Mouse (Mus musculus): Measurements from ENCODE around the gene Tcam1.

Gene Tcam1

GRCm38 (mm10) chr11:106276454-106276853 lies at the start of gene Tcam1:
Gene Tcam1, plus strand, starts transcription at chr11:106276672.
- in situ Hi-C loops (cut with MboI; ENCODE audit: unreplicated experiment in 2 of 2): no loop called here

DNA sequence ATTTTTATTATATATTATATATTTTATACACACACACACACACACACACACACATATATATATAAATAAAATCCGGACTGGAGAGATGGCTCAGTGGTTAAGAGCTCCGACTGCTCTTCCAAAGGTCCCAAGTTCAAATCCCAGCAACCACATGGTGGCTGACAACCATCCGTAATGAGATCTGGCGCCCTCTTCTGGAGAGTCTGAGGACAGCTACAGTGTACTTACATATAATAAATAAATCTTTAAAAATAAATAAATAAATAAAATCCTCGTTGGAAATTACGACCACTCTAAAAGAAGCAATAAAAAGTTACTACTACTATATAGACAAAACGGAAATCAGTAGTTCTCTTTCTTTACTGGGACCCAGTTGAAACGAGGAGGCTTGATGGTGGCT lies 42.5 kb upstream of the Tcam1 start:
- in situ Hi-C loops (cut with MboI; ENCODE audit: unreplicated experiment in 2 of 2): loop anchor here in 1 of 2 experiments (10.0 kb wide), 1 partner anchor 79 kb away; no protein-coding TSS in a partner anchor

- in situ Hi-C loops (cut with MboI; ENCODE audit: unreplicated experiment in 2 of 2): loop anchor here in 1 of 2 experiments (5.0 to 10.0 kb wide), 2 partner anchors 80 to 92 kb away; no protein-coding TSS in a partner anchor
These were observed 29.6 kb upstream of the Tcam1 start for GRCm38 (mm10) chr11:106246834-106247233.

DNA sequence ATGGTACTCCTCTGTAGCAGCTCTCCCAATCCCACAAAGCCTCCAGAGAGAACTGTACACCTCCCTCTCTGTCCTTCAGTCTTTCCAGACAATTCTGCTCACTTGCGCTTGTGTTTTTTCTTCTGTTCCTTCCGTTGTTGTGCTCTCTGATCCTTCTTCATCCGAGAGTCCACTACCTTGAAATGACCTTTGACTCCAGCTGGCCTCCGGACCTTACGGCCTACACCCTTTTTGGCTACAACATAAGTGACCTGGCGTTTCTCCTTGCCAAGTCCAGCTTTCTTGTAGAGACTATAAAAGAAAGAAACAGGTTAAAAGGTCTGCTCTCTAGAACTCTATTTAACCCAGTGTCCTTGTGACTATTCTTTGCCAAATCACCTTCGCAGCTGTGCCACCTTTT lies 27.1 kb upstream of the Tcam1 start:
- in situ Hi-C loops (cut with MboI; ENCODE audit: unreplicated experiment in 2 of 2): loop anchor here in 1 of 2 experiments (5.0 to 10.0 kb wide), 2 partner anchors 78 to 95 kb away; no protein-coding TSS in a partner anchor

GRCm38 (mm10) chr11:106254767-106255166 lies 21.7 kb upstream of the Tcam1 start:
- in situ Hi-C loops (cut with MboI; ENCODE audit: unreplicated experiment in 2 of 2): loop anchor here in 1 of 2 experiments (10.0 kb wide), 1 partner anchor 70 kb away; no protein-coding TSS in a partner anchor

GRCm38 (mm10) chr11:106255174-106255573 lies 21.3 kb upstream of the Tcam1 start:
- in situ Hi-C loops (cut with MboI; ENCODE audit: unreplicated experiment in 2 of 2): loop anchor here in 1 of 2 experiments (10.0 kb wide), 1 partner anchor 70 kb away; no protein-coding TSS in a partner anchor

DNA sequence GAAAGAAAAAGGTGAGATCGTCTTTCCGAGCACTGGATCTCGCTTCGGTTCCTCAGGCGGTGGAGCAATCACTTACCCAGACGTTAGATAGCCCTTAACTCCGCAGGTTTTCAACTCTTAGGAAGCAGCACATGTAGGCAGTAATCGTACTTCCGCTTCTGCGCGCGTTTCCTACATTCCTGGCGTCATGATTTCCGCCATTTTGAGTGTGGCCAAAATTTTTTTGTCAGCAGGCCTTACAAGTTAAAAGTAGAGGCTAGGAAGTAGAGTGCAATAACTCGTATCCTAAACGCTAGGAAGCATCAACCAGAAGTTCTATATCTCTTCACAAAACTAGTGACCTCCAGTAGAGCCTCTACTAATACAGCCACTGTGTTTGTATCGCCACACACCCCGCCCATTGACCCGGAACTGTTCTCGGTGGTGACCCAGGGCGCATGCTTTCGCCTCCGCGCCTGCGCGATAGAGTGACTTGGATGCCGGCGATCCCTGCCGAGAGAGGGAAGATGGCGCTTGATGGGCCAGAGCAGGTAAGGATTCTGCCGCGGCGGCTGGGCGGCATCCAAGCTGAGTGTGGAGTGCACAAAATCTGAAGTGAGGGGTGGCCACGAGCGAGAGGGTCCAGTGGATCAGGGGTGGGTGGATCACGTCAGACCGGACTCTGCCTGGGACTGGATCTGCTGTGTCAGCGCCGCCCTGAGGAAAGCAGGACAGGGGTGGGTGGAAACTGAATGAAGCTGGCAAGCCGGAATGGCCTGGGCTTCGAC lies 20.6 kb upstream of the Tcam1 start, which contains the start of the genes Ftsj3 and Psmc5:
TSS of gene Ftsj3 (minus strand) at position 395 of the 767 bp plus-strand sequence.
TSS of gene Psmc5 (plus strand) at position 470 of the 767 bp plus-strand sequence.
- in situ Hi-C loops (cut with MboI; ENCODE audit: unreplicated experiment in 2 of 2): loop anchor here in 1 of 2 experiments (10.0 kb wide), 1 partner anchor 69 kb away; no protein-coding TSS in a partner anchor

DNA sequence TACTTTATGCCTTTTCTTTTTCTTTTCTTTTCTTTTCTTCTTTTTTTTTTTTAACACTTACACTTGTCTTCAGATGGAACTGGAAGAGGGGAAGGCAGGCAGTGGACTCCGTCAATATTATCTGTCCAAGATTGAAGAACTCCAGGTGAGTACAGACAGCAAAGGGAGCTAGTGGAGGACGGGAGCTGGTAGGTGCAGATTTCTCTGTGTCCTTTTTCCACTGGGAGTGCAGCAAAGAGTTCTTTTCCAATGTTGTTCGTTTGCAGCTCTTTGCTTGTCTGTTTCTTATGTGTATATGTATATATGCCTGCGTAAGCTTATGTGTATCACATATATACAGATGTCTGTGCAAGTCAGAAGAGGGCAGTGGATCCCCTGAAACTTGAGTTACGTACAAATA lies 19.7 kb upstream of the Tcam1 start:
- in situ Hi-C loops (cut with MboI; ENCODE audit: unreplicated experiment in 2 of 2): loop anchor here in 1 of 2 experiments (10.0 kb wide), 1 partner anchor 68 kb away; no protein-coding TSS in a partner anchor

DNA sequence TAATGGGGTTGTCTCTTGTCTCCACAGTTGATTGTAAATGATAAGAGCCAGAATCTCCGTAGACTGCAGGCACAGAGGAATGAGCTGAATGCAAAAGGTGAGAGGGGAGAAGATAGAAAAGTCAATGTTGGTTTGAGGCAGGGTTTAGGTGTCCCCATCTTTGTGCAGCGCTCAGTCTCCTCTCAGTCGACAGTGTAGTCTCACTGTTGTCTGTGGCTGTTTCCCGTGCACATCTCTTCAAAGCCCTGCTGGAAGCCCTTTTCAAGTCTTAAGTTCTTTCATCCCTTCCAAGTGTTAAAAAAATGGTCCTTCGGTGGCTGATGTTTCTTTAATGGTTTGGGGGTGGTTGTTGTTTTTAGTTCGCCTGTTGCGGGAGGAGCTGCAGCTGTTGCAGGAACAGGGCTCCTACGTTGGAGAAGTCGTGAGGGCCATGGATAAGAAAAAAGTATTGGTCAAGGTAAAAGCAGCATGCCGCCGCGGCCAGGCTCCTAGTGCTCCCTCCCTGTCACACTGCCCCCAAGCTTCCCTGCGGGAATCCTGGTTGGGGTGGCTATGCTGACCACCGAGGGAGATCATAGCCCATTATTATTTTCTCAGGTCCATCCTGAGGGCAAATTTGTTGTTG lies 15.5 kb upstream of the Tcam1 start:
- in situ Hi-C loops (cut with MboI; ENCODE audit: unreplicated experiment in 2 of 2): no loop called here

DNA sequence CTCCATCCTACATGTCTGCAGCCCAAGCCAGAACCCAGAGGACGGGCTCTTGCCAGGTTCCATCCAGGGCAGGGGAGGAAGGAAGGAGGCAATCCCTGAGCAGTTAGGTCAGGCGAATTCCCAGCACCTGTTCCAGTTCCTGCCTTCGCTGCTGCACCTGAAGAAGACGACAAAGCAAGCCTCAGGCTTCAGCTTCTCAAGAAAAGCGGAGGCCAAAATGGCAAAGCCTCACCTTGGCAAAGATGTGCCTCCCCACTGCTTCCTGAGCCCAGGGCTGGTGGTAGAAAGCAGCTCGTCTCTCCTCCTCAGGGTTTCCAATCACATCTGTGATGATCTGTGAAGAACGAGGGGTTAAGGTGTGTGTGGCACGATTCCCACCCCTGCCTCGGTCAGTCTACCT lies 12.5 kb upstream of the Tcam1 start:
- in situ Hi-C loops (cut with MboI; ENCODE audit: unreplicated experiment in 2 of 2): no loop called here

GRCm38 (mm10) chr11:106264988-106265387 lies 11.5 kb upstream of the Tcam1 start:
- in situ Hi-C loops (cut with MboI; ENCODE audit: unreplicated experiment in 2 of 2): loop anchor here in 1 of 2 experiments (5.0 kb wide), 1 partner anchor 43 kb away; no protein-coding TSS in a partner anchor

DNA sequence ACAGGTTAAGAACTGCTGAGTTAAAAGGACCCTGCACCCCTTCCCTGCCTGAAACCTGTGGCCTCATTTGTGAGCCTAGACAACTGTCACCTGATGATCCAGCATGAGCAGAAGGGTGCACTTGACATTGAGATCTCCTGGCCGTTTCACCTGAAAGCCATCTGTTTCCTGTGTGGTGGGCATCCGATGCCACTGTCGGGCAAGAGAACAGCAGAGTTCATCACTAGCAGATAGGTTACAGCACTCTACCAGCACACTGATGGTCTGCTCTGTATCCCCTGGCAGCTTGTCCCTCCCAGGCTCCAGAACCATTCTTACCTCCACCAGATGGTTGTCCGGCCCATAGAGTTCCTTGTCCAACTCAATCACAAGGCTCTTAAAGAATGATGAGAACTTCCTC lies 10.9 kb upstream of the Tcam1 start:
- in situ Hi-C loops (cut with MboI; ENCODE audit: unreplicated experiment in 2 of 2): loop anchor here in 1 of 2 experiments (5.0 kb wide), 1 partner anchor 43 kb away; no protein-coding TSS in a partner anchor

GRCm38 (mm10) chr11:106266431-106266830 lies 10.0 kb upstream of the Tcam1 start:
- in situ Hi-C loops (cut with MboI; ENCODE audit: unreplicated experiment in 2 of 2): loop anchor here in 1 of 2 experiments (5.0 kb wide), 1 partner anchor 44 kb away; no protein-coding TSS in a partner anchor

GRCm38 (mm10) chr11:106267311-106267852 lies 9.1 kb upstream of the Tcam1 start:
- in situ Hi-C loops (cut with MboI; ENCODE audit: unreplicated experiment in 2 of 2): loop anchor here in 1 of 2 experiments (5.0 kb wide), 1 partner anchor 45 kb away; no protein-coding TSS in a partner anchor

GRCm38 (mm10) chr11:106267871-106268270 lies 8.6 kb upstream of the Tcam1 start:
- in situ Hi-C loops (cut with MboI; ENCODE audit: unreplicated experiment in 2 of 2): loop anchor here in 1 of 2 experiments (5.0 kb wide), 1 partner anchor 46 kb away; no protein-coding TSS in a partner anchor

DNA sequence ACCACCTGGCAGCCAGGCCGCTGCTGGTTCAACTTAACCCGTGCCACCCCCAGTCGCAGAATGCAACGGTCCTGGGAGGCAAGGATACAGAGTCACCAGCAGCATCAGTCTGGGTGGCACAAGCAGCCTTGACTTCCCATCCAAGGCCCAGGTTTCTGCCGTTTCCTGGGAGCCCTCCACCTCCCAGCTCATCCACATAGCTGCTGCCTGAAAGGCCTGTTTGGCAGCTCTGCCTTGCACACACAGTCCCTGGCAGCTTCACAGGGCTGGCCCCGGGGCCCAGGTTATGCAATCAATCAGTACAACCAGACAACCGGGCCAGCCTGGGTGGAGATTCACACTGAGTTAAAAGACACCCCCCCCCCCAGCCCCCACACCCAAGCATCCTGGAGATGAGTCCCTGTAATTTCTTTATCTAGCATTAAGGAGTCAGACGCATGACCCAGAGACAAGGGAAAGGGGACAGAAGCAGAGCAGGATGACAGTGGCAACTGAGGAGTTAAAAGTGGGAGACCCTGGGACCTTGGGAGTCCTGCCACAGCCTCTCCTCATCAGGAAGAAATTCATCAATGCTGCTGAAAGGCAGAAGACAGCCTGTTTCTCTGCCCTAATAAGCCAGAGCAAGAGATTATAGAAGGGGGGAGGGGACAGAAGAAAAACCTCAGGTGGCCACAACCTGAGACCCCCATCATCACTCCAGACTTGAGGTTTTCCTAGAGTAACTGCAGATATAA lies 8.0 kb upstream of the Tcam1 start:
- in situ Hi-C loops (cut with MboI; ENCODE audit: unreplicated experiment in 2 of 2): loop anchor here in 1 of 2 experiments (5.0 kb wide), 1 partner anchor 46 kb away; no protein-coding TSS in a partner anchor

GRCm38 (mm10) chr11:106269060-106269431 lies 7.4 kb upstream of the Tcam1 start:
- in situ Hi-C loops (cut with MboI; ENCODE audit: unreplicated experiment in 2 of 2): loop anchor here in 1 of 2 experiments (5.0 kb wide), 1 partner anchor 47 kb away; no protein-coding TSS in a partner anchor

- in situ Hi-C loops (cut with MboI; ENCODE audit: unreplicated experiment in 2 of 2): no loop called here
These were observed 5.2 kb upstream of the Tcam1 start for GRCm38 (mm10) chr11:106271131-106271793.
